Mouse (Mus musculus) thymus, postnatal 36 days (tissue): ENCODE measurements at regions not wholly inside any gene's neighbourhood (a gene's known extent, or its start where the extent isn't known, plus 50 kb on each side); places are given as distances from the start of the nearest gene placed in this dataset.

Experiments used
- DNase-seq, 2 experiments: peaks; one replicate each; pipeline ENCODE4 v3.0.0; 2022; ENCODE audit warnings: mixed read lengths in 2 of 2

DNA sequence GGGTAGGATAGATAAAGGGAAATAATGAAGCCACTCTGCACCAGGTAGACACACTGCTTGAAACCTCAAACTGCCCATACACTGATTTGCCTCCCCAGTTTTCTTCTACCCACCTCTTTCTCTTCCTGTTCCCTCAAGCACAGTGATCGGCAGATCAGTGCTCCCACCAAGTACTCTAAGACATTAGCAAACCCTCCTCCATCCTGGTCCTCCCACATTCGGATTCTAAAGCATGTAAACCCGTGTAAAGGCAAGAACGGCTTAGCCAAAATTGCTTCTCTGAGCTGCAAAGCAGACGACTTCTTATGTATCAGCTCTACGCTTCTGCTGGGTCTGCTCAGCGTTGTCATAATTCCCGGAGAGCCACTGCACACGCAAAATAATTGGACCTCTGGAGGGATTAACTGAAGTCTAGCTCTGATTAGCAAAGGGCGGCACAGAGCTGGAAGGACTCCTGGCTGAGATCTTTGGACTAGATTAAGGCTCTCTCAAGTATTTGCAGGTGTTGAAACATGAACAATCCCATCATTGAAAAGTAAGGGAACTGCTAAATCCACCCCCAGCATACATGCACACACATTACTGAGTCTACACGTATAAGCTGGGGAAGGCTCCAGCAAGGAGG lies 67.2 kb downstream of the Mtx3 start:
- DNase-seq, result no peak

DNA sequence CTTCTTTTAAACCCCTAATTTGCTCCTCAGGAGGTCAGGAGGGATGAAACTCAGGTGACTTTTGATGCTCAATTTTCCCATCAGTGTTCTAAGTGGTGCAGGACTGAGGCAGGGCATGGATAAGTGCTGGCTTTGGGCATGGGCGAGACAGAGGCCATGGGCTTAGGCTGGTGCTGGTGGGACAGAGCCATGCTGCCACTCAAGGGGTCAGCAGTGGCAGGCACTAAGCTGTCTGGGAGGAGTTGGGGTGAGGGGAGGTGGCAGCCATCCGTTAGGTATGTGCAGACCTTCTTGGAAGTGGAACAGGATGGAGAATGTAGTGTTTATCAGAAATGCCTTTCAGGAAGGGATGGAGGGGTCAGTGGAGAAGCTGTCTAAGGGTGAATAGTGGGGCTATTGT lies 68.1 kb downstream of the Mtx3 start:
- no peak for DNase-seq

DNA sequence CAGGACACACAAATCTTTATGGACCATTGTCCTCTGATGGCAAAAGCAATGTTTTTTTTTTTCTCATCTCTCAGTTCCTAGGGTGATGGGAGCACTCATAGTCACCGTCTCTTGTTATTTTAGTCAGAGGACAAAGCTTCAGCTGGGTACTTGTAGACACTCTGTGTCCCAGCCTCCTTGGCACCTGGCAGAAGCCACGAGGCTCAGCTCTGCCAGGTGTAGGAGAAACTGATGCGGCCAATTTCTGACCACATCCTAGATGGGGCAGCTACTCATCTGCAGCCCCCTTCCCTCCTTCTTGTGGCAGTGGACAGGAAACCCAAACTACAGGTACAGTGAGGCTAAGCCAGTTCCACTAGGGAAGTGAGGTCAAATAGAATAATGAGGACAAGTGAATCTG lies 70.1 kb downstream of the Mtx3 start:
- no peak for DNase-seq

DNA sequence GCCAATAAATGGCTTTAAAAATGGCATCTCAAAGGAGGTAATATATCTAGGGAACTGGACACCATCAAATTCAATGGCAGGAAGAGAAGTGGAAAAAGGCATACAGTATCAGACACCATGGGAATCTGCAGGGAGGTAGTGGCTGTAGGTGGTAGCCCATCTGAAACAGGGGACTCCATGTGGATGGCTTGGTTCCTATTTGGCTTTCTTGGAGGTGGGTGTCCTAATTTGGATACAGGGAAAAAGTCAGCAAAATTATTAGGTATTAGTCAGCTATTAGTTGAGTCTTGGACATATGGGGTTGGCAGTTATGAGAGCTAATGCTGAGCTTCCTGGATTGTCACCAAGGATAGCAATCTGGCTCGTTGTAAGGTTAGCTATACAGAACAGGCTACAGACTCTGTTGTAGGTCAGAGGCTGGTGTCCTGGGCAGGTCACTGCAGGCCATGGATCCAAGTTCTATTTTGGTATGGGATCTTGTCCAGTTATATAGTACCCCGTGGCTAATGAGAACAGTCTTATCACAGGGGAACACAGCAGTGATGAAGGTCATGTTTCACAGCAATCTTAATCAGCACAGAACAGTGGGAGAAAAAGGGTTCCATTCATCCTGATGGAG lies 70.8 kb downstream of the Mtx3 start:
- no peak for DNase-seq

DNA sequence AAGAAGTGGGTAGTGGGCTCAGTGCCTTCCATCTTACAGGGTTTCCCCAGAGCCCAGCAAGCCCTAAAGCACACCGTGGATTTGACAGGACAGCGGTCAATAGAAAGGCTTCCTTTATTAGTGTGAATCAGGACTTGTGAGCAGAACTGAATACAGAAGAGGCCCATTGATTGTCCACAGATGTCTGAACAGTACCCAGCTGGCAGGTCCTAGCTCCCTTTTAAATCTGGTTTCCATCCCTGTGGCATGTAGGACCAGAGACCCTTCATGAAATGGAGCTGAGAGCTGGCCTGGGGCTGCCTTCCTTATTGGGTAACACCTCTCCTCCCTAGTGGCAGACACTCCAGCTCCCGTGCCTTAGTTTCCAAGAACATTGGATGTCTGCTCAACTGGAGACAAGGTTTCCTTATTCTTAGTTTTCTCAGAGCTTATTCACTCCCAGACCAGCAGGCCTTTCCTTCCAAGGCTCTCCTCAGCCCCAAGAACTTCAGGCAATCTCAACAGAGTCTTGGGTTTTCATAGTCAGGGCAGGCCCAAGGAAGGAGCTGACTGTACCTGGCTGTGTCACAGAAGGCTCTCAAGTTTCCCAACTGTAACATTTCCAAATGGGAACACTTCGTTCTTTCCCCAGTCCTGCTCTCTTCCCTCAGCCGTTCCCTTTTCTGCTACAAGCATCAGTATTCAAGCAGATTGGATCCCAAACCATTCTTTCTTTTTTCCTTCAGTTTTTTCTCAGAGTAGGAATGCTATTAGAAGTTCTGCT lies 71.6 kb downstream of the Mtx3 start:
- no peak for DNase-seq

DNA sequence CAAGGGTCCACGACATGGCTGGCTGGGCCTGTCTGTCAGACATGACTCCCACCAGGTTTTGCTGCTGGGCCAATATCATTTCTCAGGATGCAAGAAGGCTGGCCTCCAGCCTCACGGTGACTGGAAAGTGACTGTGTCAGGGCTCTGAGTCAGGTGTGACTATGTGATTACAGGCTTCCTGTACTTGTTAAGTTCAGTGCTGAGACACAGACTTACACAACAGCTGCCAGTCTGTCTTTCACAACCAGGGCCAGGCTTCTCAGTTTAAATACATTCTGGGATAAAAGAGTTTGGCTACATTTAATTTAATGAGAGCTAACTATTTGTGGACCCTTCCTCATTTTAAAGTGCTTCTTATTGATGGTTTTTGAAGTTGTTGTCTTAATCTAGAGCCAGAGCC lies 75.3 kb downstream of the Mtx3 start:
- DNase-seq, result no peak

DNA sequence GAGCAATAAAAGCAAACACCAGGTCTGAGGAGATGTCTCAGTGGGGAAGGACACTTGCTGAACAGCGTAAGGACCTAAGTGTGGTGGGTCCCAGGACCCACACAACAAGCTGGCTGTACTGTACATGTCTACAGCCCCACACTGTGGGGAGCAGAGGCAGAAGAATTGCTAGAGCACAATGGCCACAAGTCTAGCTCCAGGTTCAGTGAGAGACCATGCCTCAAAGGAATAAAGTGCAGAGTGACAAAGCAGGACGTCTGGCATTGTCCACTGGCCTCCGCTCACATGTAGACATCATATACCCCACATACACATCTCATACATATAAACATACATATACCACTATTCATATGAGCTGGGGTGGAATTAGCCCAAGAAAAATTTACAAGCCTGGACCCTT lies 77.4 kb downstream of the Mtx3 start:
- no peak for DNase-seq

DNA sequence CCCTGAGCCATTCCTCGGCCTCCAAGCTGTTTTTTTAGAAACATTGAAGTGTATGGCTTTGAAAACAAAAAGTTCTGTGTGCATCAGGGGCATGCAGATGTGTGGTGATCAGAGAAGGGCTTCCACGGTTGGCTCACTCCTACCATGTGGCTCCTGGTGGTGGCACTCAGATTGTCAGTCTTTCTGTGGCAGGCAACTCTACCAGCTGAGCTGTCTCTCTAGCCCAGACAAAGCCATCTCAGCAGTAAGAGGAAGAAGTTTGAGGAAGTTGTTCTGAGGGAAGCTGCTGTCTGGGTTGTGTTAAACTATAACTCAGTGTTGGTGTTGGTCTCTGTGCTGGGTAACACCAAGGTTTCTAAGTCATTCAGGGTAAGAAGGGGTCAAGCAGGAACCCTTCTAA lies 78.9 kb downstream of the Mtx3 start:
- no peak for DNase-seq

DNA sequence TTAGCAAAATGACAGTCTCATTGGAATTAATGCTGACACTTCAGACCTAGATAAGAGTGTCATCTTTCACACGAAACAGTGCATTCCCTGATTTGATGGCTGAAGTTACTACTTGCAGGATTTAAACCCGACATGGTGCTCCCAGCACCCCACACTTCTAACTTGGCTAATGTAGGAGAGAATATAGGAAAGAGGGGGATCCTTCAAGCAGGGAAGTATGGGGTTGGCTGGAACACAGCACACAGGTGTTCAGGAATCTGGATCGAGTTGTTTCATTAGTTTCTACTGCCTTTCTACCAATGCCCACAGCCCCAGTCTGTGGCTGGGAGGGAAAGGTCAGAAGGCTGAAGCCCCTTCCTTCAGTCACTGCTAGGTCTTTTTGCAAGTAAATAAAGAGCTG lies 79.5 kb downstream of the Mtx3 start:
- DNase-seq, result no peak

DNA sequence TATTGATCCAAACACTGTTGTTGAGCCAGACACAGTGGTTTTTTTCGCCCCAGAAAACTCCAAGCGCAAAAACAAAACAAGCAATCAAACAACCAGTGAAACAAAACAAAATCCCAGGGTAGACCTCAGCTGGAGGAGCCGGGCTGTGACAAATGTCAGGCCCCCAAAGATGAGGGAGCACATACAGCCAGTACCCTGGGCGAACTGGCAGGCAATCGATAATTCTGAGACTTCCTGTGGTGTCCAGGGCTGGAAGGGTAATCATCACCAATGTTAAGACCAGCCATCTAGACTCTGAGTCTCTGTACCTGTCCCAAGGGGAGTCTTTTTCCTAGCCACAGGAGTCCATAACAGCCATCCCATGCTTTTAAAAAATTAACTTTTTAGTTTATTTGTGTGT lies 80.6 kb downstream of the Mtx3 start:
- DNase-seq, result no peak

DNA sequence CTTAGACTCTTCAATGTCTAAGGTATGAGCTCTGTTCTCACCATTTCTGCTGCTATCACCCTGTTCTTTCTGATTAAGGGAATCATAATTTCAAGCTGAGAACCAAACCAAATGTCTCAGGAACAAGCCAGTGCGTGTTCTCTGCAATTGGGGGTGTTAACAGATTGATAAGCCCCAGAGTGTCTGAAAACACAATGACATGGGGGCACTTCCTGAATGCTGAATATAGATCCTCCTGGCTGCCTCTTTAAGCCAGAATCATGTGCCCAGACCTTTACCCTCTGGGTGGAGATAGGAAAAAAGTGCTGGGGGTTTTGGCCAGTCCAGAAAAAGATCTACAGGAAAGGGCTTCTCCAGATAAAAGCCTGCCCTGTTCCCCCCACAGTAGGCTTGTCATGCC lies 84.0 kb downstream of the Mtx3 start:
- DNase-seq, result no peak

DNA sequence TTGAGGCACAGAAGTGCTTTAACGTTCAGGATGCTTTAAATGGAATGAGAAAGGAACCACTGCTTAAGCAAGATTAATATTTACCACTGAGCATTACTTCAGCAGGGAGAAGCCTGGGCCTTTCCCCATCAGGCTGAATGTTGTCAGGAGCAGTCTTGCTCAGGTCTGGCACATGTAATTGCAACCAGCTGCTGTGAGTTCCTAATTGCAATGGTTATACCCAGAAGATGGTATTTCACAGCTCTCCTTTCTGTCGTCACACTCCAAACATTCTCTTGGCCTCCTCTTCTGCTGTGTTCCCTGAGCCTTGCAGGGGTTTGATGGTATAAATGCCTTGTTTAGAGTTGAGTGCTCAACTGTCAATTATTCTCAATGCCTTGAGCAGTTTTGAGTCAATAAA lies 87.1 kb downstream of the Mtx3 start:
- DNase-seq, result no peak

DNA sequence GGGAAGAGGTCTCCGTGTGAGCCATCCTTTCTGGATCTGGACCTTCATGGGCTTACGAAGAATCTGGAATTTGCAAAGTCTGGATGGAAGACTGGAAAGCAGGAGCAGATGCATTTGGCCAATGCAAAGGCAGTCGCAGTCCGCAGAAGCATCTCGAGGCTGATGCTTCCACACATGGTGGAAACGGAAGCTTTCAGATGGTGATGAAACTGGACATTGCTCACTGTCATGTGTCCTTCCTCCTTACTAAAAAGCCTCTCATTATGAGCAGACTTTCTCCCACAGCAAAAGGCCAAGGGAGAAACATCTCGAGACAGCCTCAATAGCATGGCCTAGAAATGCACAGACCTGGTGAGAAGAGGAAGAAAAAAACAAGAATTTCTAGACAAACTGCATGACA lies 94.5 kb downstream of the Mtx3 start:
- DNase-seq, result no peak

DNA sequence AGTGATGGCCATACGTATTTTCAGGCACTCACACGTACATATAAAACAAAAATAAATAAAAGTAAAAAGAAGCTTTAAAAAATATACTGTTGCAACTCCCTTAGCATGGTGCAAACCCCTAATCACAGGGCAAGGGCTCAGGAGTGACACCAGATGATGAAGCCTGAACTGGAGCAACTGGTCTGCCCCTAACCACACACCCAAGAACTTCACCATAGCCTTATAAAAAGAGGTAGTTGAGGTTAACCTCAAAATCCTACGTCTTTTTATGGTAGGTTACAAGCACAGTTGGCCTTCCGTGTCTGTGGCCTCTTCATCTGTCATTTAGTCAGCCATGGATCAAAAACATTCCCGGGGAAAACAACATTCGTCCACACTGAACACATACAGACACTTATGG lies 96.0 kb downstream of the Mtx3 start:
- DNase-seq, result no peak

DNA sequence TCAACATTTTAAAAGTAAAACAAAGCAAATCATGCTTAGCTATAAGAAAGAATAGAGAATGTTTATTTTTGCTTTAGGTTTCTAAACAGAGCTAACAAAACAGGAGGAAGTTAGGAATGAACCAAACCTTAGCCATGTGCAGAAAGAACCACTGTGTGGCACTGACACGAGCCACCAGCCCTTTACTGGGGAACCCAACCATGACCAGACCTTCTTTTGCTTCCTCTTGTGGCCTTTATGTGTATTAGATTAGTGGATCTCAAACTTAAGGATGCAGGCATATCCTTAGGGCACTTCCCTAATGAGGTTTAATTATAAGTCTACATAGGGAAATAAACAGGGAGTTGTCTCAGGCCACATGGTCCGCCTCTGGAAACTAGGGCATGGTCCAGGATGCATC lies 104.0 kb downstream of the Mtx3 start:
- DNase-seq, result no peak

DNA sequence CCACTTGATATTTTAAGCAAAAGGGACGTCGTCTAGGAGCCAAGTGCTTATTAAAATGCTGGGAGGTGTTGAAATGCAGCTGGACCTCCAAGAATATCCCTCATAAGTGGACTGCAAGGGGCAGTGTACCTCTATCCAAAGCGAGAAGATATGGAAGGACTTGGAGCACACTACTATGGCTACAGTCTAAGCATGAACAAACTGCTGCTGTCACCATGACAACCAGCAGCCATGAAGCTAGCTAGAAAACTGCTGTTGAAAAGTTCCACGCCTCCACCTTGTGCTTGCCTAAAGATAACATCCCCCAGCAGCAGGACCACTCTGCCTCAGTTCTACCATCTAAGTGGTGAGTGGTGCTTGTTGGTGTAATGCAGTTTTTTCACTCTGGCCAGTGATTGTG lies 115.5 kb downstream of the Mtx3 start:
- no peak for DNase-seq

DNA sequence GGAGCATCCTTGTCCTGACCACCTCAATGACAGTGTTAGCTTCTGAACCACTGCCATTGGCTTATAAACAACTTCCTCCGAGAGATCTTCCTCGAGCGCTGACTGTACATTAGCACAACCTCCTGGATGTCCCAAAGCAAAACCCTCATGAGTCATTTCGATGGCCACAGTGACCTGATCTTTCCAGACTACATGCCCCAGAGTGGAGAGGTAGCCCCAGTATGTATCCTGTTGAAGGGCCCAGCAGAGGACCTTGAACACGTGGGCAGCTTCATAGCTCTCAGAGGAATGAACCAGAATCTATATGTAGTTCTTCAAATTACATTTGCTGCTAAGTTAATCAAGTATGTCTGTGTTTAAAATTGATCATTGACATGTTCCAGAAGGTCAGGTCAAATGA lies 118.1 kb downstream of the Mtx3 start:
- DNase-seq, result no peak

DNA sequence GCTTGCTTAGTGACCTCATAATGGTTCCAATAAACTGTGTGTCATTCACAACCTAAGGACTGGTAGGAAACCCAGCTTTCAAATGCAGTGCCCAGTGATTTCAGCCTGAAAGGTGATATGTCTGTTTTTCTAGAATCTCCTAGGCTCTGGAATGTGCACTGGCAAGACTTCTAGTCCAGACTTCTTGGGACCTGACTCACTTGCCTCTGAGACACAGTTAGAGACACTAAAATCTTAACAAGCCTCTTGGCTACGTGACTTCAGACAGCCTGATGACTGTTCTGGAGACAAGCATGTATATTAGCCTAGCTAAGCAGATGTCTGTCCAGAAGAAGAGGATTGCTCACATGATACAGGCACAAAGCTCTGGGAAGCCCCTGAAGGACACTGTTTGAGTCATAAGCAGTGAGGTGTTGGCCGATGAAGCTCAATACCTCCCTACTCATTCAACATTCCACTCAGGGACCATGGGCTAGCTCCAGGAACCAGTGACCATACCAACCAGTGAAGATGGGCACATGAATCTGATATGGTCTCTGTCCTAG lies 118.9 kb downstream of the Mtx3 start:
- DNase-seq, result no peak

DNA sequence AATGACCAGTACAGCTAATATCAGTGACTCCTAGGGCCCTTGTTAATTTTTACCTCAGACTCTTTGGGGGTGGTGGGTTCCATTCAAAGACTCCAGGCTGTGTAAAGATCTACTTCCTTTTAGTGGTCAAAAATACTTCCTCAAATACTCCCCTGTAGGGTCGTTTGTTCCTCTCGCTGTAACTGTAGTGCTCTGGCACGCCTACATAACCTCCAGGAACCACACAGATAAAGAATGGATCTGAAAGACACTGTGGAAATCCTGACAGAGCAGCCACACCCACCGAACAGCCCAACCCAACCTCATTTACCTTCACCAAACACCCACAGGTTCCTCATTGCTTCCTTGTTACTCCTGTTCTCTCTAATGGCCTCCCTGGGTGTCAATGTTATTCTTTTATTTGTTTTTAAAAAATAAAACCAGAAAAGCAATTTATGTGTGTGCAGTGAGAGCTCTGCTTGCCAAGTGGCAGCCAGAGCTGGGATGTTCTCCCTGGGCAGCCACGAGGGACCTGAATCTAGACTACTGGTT lies 119.7 kb downstream of the Mtx3 start:
- DNase-seq, result no peak

DNA sequence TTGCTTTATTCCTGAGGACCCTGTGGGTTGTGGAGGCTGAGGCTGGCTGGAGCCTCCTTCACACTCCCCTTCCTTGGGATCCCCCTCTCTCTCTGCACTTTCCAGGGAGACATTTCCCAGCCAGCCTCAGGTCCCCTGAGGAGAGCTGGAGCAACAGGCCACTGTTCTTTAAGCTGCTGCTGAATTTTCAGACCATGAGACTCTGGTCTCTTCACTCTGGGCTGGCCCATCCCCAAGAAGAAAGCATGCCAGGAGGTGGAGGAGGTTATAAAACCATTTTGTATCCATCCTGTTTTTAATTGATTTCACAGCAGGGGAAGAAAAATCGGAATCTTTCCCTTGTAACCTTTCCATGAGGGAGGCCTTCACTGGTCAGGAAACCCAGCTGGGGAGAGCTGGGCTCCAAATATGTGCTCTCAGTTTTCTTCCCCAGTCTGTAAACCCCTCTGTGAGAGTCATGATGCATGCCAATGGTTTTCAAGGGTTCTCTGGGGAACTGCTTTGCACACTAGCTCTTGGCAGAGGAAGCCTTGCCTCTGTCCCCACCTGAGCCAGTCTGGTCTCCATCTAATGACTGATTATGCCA lies 122.6 kb downstream of the Mtx3 start:
- no peak for DNase-seq

DNA sequence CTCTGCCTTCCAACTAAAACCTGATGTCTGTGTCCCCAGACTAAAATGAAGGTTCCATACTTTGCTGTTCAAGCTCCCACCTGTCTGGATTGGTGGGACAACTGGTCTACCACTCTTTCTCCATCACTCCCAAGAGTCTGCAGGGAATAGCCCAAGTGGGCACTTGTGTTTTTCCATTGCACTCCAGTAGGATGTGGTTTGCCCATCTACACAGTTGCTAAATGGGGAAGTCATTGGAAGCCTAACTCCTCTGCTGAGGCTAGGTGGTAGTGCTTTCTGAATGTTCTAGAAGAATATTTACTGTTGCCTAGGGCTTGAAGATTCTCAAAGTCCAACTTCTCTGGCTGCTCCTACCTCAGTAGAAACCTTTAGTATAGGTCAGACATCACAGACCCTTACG lies 125.0 kb downstream of the Mtx3 start:
- DNase-seq, result no peak

DNA sequence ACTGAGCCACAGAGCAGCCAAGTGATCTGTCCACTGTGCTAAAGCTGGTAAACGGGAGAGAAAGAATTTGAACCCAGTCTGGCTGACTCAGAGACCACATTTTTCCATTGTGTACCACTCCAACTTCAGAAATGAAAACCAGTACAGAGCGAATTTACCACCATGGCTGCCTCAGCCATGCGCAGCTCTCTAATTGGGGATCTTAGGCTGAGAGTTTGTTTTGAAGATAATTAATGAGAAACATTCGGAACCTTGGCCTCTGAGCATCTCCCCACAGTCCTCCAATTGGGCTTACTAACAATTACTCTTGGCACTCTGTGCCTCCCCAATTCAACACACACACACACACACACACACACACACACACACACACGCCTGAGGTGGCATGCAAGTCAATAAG lies 128.3 kb downstream of the Mtx3 start:
- no peak for DNase-seq

DNA sequence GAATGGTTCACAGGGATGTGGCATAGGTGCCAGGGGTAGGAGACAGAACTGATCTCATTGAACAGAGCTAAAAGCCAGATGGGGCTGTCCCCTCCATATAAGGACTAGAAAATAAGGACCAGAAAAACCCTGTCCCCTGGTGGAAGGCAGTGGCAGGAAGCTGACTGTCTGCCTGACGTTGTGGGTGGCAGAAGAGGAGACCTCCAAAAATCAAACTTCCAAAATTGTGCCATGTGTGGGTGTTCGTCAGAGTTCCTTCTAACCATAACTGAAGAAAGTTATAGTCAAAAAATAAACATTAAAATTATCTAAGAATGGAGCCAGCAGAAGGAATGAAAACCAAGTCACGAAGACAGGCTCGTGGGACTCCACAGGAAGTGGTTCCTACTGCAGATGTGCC lies 129.2 kb downstream of the Mtx3 start:
- DNase-seq, result no peak
